Mouse (Mus musculus) neural tube, embryonic 10.5 days (tissue): ENCODE data around the gene Unc5a.

Source experiments
- DNase-seq: peaks from one replicate; pipeline ENCODE4 v3.0.0-alpha.2; 2017; ENCODE audit warnings: low spot score; ENCODE audit errors: extremely low spot score

The Unc5a gene

DNA sequence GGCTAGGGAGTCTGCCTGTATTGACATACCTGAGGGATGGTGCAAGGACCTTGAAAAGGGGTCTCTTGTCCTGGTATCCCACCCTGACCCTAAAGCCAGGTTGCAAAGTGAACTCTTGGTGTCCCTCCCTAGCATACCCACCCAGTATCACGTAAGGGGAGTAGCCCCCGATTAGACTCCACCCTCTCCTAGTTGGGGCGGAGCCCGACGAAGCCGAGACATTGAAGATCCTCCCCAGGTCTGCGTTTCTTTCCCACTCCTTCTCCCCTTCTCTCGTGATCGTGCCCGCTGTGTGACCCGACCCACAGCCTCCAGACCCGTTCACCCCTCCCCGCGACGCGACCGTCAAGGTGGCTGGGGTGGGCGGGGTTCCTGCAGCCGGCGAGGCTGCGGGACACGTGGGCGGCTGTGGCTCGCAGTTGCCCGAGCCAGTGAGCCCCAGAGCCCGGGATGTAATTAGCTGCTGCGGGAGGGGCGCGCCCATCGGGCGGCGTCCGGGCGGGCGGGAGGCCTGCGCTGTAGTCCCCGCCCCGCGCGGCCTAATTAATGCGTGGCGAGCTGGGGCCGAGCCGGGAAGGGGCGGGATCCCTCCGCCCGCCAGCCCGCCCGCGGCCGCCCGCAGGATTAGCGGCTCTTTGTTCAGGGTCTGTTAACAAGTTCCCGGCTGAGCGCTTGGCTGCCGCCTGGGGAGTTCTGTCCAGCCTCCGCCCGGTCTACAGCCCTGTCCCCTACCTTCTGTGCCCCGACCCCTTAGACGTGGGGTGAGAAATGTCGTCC, 6.7 kb downstream of the Unc5a start:
- peak; percentile 81 for DNase-seq

DNA sequence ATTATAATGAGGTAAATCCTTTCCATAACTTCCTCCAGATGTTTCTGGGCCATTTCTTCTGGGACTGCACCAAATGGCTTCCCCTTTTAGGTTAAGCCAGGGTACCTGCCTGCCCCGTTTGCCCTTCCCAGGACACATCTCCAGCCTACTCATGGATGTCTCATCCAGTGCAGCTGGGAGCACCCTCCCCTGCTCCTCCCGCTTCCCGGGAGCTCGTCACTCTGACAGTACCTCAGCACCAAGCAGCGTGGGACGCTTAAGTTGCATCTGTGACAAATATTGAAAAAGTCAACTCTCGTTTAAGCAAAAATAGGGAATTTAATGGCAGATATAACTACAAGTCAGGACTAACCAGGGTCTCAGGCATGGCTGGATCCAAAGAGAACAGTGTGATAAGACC, 8.1 kb downstream of the Unc5a start:
- DNase-seq: no peak

DNA sequence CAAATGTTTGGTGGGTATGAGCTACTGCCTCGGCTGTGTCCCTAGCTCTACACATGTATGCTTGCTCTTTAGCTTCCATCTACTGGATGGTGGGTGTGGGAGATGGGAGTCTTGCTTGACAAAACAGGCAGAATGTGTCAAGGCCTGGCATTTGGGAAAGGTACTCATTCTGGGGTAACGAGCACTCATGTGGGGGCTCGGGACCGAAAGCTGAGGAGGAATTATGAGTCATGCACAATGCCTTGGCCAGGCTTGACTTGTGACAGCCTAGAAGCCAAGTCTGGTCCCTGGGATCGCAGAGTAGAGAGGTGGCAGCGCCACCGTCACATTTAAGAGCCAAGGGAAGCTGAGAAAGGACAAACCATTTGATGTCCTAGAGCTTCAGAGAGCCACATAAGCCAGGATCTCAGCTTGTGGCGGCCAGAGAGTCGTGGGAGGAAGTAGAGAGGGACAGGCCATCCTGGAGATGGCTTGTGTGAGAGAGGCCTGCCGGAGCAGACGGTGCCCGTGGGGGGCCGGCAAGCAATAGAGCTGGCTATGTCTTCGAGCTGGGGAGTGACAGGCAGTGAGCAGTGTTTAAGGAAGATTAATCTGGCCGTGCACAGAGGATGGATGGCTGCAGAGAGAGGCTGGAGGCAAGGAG, 10.0 kb downstream of the Unc5a start:
- DNase-seq: no peak

DNA sequence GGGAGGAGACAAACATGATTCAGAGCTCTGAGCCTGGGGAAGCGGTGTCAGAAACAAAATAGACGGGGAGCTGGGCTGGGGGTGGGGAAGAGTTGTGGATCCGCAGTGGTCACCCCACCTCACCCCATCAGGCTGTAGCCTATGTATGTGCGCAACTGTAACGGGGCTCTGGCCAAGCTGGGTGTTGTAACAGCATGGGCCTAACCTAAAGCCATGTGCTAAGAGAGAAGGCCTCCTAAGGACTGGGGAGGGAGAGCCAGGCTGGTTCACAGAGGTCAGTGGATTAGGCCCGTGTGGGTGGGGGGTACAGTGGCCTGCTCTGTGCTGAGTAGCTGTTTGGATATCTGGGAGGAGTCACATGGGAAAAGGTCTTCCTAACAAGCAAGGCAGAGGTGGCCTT, 10.6 kb downstream of the Unc5a start:
- no peak for DNase-seq

DNA sequence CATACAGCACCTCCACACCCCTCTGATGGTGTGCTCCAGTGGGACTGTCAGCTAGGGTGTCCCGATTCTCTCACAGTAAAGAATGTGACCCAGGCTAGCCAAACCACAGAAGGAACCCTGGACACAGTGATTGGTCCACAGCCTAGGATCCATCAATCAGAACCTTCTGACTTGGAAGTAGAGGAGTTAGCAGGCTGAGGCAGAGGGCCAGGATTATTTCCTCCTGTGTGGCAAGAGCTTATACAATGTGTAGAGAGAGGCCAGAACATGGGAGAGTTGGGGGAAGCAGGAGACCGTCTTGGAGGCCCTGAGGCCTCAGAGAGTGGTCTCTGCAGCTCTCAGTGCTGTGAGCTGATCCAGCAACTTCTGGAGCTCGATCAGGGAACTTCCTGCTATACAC, 11.3 kb downstream of the Unc5a start:
- DNase-seq: no peak

DNA sequence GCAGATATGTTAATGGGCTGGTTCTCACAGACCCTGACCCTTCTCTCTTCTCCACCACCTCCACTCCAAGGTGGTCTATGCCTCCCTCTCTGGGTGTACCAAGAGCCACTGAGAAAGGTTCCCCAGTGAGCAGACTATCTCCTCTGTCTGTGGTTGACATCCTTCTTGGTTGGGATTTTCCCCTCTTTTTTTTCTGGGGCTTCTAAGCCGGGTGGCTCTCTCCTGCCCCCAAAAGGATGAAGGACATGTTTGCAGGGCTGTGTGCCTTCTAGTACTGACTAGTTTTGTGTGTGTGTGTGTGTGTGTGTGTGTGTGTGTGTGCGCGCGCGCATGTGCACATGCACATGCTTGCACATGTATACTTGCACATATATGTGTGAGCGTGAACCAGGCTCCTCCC, 16.0 kb downstream of the Unc5a start:
- no peak for DNase-seq

DNA sequence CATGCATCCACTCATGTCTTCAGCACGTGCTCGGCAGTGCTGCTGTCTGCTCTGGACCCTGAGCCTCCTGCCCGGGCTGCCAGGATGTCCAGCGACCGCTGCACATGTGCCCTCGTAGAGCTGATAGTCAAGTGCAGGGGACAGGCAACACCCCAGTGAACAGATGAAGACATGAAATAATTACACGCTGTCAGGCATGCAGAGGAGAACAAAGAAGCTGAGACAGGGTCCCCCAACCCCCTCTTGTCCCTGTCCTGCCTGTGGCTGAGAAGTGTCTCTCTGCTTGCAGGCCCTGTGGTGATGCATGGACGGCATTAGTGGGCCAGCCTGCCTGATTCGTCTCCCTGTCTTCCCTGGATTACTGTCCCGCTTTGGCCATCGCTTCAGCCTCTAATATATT, 18.3 kb downstream of the Unc5a start:
- DNase-seq: no peak

DNA sequence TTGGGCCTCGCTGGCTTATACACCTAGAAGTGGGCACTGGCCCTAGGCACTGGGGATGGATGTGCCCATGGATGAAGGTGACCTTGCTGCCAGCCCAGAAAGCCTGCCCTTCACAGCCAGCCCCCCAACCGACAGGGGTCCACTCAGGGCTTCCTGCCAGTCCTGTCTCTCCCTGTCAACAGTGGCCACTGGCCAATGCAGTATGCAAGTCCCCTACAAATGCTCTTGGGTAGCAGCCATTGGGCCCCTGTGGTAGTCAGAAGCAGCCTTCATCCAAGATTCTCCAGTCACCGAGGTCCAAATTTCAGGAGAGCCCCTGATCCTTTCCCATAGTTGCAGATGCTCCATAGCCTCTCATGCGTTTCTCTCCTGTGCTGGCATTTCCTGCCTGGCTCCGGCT, 19.4 kb downstream of the Unc5a start:
- DNase-seq: no peak

DNA sequence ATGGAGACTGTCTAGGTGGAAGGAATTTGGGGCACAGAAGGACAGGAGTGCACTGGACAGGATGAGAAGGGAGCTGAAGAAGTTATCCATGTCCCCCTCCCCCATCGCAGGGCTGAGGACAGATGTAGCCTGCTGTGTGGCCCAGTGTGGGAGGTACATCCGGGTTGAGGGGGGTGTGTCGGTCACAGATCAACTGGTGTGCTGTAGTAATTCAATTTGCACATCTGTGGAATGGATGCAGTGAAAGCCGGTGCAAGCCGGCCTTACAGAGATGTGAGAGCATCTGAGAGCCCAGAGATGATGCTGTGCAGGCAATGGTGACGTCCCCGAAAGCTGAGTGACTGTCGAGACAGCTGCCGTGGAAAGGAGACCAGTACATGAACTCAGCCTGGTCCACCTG, 20.3 kb downstream of the Unc5a start:
- no peak for DNase-seq

DNA sequence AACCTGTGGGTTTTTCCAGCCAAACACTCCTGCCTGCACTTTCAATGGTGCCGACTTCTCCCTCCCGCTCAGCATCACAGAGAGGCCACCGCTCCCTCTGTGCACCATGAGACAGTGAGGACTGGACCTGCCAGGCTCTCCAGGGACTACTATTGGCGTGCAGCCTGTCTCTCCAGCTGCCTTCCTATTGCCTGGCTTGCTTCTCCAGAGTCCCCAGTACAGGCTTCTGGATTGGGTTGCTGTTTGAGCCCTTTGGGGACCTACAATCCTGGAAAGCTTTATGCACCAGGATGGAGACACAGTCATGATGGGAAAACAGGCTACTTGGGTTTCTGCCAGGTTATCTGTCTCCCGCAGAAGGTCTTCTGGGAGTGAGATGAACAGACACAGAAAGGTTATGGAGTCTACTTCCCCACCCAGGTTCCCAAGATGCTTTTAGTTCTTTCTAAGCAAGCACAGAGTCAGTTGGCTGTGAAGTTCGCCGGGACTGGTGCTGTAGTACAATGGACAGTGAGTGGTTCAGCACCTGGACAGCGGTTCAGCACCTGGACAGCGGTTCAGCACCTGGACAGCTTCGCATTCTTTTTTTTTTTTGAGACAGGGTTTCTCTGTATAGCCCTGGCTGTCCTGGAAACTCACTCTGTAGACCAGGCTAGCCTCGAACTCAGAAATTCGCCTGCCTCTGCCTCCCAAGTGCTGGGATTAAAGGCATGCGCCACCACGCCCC, 21.5 kb downstream of the Unc5a start:
- peak; percentile 67 for DNase-seq

DNA sequence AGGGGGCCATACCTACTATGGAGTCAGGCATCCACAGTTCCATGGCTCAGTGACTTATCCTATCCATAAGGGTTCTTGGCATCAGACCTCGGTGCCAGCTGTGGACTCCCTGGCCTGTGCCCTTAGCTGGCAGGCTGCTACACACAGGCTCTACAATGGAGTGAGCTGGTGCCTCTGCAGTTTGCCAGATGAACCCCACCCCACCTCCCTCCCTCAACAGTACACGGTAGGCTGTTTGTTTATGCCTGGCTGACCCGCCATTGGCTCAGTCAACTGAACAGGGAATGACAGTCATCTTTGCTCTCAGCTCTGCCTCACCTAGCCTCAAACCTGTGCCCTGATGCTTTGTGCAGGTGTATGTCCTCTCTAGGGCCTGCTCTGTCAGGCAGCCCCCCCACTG, 26.3 kb downstream of the Unc5a start:
- DNase-seq: no peak

DNA sequence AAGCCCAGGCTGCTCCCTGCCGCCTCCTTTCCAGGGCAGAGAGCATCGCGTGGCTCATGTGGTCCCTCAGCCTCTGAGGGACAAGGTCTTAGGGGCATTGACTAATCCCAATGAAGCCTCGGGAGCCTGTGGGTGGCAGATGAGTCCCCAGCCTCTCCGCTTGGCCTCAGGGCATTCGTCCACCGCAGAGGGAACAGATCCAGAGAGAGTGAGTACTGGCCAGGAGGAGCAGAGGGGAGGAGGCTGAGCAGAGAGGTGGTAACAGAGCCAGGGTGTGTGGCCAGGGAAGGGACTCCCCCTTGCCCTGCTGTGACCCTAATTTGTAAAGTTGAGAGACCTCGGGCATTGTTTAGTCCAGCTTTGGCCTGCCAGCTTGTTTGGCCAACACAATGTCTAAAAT, 29.6 kb downstream of the Unc5a start:
- DNase-seq: no peak

DNA sequence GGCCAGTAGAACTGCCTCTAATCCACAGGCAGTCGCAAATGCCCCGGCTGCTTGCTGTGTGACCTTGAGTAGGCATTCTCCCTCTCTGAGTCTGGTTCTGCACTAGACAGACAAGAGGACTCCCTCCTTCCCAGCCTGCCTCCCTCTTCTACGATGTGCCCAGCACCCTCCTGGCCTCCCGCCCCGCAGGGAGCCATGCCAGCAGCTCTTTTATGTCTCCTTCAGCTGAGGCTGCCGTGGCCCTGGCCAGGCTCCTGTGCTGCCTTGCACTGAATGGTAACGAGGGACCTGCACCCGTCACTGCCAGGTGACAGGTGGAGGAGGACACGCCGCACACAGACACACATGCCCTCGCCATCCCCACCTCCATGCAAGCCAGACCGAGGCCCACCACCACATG, 31.7 kb downstream of the Unc5a start:
- DNase-seq: no peak

DNA sequence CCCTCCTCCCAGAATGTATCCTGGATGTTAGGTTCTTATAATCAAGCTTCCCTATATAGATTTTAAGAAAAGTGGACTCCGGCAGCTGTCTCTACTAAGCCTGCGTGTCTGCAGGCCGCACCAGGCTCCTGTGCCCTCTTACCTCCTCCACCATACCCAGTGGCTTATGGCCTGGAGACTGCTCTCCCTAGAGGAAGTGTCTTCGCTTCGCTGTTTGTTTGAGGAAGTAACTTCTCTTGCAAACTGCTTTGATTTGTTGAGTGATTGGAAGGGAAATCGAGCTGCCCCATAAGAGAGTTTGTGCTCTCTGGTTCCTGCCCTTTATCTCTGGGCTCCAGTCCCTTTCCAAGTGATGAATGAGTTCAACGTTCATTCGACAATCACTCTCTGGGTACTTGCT, 33.8 kb downstream of the Unc5a start:
- DNase-seq: no peak

DNA sequence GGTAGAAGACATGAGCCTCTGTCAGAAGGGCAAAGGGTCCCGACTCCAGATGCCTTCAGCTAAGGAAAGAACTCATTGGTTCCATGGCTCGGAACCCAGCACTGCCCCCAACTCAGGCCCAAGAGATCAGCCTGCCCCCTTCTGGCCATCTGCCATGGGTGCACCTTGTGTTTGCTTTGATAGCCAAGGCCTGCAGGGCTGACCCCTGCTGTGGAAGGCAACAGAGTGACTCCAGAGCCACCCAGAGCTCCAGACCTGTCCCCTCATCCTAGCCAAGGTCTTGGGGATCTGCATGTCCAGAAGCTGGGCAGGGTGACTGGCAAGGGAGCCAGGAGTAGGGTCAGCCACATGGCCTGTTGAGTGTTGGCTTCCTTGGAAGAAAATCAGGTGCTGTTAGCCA, 34.4 kb downstream of the Unc5a start:
- no peak for DNase-seq

DNA sequence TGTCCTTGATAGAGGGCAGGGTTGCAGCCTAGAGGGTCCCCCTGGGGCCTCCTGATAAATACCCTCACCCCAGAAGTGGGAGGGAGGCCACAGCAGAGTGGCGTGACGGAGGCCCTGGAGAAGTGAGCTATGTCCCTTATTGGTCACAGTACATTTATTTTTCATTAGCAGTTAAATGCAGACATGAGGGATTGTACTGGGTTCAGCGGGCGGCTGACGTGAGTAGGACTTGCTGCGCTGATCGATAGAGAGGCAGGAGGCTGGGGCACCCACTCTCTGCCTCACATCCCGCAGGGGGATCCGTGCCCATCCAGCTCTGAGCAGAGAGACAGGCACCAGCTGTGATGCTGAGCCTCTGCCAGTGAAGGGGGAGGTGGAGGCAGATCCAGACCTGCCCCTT, 38.2 kb downstream of the Unc5a start:
- DNase-seq: no peak

DNA sequence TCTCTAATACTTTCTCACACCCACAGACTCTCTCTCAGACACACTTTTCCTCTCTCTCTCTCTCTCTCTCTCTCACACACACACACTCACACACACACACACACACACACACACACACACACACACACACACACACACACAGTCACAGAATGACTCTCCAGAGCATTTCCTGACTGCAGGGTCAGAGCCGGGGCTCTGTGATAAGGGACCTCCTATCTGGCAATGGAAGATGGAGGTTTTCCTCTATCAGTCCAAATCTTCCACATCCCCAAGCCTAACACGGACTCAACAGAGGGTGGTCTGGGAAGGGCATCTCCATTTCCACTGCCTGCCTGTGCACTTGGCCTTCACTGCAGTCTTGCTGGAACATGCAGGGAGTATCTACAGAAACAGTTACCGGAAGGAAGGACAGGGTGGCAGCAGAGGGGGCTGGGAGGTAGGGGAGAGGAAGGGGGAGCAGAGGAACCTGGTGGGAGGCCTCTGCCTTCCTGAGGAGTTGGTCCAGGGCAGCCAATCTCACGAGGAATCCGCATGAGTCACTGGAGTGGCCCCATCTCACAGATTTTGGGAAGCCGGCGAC, 39.1 kb downstream of the Unc5a start:
- DNase-seq: no peak

DNA sequence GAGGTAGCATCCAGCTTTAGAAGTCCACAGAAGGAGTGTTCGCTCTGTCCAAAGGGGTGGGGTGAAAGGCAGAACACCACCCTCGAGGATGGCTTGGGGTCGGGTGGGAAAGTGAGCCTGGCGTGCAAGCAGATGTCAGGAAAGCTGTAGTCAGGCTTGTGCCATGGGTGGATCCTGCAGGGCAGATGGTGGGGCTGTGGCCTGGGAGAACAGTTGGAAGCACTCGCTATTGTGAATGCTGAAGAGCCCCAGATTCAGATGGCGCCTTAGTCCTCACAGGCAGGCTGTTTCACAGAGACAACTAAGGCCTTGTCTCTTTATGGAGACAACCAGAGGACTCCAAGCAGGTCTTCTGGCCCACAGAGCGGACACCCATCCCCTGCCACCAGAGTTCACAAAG, 43.0 kb downstream of the Unc5a start:
- no peak for DNase-seq

DNA sequence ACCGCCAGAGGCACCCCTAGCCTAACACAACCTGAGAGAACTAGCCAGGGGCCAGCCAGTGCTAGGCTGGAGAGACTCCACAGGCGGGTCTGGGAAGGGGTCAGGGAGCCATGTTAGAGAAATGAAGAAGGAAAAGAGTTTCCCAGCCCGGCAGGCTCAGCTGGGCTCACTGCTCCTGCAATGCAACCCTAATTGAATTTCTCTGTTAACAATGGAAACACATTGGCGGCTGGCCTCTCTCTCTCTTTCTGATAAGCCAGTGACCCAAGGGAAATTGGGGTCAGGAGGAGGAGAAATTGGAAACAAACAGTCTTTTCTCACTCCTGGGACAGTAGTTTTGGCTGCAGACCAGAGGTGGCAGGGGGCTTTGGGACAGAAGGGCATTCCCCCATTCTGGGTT, 45.4 kb downstream of the Unc5a start:
- peak; percentile 53 for DNase-seq

DNA sequence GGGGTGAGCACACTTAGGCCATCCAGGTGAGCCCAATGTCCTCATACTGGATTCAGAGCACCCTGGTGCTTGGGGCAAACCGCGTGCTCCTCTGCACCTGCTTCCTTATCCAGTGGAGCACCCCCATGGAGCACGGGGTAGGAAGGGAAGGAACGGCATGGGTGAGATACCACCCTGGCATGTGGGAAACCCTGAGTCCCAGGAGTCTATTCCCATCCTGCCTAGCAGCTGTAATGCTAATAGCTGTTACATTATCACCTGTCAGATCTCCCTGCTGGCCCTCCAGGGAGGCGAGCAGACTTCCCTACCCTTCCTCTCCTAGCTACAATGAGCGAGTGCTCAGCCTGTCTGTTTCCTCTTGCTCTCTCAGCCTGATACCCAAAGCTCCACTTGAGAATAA, 46.0 kb downstream of the Unc5a start:
- DNase-seq: no peak

DNA sequence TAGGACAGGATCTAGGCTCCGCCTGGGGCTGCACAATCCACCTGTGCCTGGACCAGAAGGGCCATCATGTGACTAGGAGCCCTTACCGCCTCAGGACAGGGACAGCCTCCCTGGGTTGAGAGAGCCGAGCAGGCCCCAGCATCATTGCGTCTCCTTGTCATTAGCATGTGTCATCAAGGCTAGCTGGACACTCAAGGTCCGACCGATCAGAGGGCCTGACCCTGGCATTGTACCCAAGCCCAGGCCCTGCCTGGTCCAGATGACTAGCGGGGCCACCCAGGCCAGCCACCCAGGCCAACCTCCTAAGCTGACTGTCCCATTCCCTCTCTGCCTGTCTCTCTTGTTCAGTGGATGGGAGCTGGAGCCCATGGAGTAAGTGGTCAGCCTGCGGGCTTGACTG, 48.4 kb downstream of the Unc5a start:
- no peak for DNase-seq

DNA sequence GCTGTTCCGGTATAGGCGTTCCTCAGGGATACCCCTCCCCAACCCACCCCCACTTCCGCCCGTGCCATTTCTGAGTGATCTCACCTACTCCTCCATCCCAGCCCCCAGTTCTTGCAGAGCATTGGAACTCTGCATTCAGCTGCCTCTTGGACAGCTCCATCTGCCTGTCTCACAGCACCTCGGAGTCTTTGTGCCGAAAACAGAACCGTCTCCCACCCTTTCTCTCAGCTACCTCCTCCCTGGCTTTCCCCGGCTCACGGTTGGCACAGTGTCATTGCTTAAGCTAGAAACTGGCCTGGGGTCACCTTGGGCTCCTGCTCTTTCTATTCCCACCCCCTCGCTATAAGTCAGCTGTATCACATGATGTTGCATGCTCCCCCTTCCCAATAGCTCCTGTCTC, 51.2 kb downstream of the Unc5a start:
- DNase-seq: no peak
